Mouse (Mus musculus): ENCODE measurements at regions not wholly inside any gene's neighbourhood (a gene's known extent, or its start where the extent isn't known, plus 50 kb on each side); places are given as distances from the start of the nearest gene placed in this dataset.
A peak's percentile ranks its signal among the peaks of the same experiment; 100 is the strongest.
"Not testable (repeated sequence)": the region's sequence is repeated elsewhere in the genome, so short reads cannot be mapped to it uniquely, and the experiment has no call there.

DNA sequence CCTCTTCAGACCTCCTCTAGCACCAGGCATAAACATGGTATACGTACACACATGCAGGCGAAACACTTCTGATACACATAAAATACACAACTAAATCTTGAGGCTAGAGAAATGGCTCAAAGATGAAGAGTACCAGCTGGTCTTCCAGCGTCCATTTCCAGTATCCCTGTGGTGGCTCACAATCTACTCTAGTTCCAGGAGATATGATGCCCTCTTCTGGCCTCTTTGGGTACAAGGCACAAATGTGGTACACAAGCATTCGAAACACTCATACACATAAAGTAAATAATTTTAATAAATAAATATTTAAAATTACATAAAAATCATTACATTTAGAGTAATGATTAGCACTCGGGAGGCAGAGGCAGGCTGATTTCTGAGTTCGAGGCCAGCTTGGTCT is 50.7 kb upstream of the Rabgap1l start:
- no peak for DNase-seq (ENCODE audit: low spot score in 2 of 2)

DNA sequence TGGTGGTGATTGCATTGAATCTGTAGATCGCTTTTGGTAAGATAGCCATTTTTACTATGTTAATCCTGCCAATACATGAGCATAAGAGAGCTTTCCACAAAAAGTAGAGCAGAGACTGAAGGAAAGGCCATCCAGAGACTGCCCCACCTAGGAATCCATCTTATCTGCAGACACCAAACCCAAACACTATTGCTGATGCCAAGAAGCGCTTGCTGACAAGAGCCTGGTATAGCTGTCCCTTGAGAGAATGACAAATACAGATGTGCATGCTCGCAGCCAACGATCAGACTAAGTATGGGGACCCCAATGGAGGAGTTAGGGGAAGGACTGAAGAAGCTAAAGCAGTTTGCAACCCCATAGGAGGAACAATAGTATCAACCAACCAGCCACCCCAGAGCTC is 51.7 kb upstream of the Rabgap1l start:
- not testable (repeated sequence) for DNase-seq (ENCODE audit: low spot score in 2 of 2)

DNA sequence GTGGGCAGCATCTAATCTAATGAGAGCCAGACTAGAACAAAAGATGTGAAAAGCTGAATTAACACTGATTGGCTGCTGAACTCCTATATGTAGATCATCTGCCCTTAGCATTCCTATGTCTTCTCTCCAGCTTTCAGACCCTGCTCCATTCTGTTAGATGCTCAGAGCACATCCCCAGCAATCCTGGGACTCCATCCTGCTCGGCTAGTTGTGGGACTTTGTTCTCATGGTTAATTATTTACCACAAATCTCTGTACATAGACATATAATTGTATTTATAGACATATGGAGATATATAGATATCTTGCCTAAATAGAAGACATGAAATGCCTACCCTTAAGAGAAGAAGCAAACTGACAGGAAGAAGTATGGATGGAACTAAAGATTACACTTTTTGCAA is 55.5 kb upstream of the Rc3h1 start:
- no peak for DNase-seq (ENCODE audit: low spot score in 2 of 2)

DNA sequence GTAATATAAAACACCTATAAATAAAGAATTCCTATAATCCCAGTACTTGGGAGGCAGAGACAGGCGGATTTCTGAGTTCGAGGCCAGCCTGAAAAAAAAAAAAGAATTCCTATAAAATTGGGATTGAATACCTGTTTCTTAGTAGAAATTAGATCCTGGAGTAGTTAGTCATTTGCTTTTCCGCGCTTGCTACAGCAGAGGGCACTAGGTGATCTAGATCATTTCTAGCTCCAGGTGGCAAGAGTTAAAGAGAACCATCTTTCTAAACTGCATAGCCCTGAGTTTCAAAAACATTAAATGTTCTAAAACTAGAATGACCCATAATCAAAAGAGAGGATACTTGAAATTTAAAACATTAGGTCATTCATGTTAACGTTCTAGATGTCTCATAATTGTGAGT is 51.8 kb upstream of the Rc3h1 start:
- DNase-seq (ENCODE audit: low spot score in 2 of 2), result no peak

DNA sequence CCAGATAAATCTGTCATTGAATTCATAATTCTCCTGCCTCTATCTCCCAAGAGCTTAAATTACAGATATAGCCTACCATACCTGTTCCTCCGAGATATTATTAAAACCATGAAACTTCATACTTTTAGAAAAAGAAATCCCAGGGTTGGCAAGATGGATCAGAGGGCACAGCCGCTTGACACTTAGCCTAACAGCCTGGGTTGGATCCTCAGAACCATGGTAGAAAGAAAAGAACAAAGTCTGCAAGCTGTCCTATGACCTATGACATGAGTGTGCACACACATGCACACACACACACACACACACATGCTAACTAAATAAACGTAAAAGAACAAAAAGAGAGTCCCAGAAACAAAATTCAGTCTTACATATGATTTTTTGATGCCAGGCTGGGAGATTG is 50.8 kb upstream of the Rc3h1 start:
- no peak for DNase-seq (ENCODE audit: low spot score in 2 of 2)

DNA sequence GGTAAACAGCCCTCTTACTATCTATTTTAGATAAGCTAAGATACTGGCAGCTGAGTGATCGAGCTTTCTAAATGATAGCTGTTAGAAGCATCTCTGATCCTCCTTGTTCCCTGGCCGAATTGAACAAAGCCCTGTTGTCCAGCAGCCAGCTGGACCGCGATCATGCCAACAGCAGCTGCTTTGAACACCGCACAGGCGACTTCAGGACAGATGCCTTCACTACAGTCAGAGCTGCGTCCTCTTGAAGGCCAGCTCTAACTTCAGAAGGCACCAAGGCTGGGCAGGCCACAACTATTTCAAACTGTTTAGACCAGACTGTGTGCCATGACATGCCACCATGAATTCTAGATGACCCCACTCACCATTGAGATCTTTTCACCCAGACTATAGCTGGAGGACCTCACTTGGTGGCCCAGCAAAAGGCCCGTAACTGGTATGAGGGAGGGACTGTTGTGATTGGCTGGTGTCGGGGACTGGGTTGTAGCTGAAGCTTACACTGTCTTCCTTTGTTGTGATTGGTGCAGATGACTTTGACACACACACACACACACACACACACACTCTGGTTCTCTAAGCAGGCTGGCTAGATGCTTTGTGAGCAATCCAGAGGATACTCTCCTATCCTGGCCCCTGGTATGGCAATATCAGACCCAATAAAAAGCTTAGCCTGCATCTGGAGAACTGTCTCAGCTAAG is 50.1 kb upstream of the Rc3h1 start:
- peak; percentile 12 to 41 for DNase-seq (ENCODE audit: low spot score in 2 of 2)

Measured in layer of hippocampus, postnatal 10 days (tissue).